Mouse (Mus musculus): ENCODE measurements around the gene AI413582. TPM values are rescaled to one million over a fixed set of nuclear protein-coding genes. Genes with fewer than 3 reads are reported as not detected.

AI413582 gene
- polyA plus RNA-seq, 1 experiment from 2014 or later = 21.9 TPM

GRCm38 (mm10) chr17:27549234-27549633, 16.3 kb downstream of the AI413582 start:
- Histone ChIP-seq H3K27me3 (peaks cover 3% of the 10 kb centered on the region; the same call in 1 of the 2 replicates), H3K36me3 (no peaks in the 10 kb centered on the region), H3K27ac (no peak overlapping the region), H3K9ac (peak overlapping the region; percentile 15; the same call in 1 of the 2 replicates), H3K4me3 (no peak overlapping the region), H3K4me2 (replicated peaks) (0 out of 2 replicates have a peak overlapping the region, but pooled peaks have one; percentile 2), H3K9me3 (replicated peaks) (no peaks in the 10 kb centered on the region), H3K4me1 (peaks cover 16% of the 10 kb centered on the region)
- ATAC-seq (ENCODE audit: low FRiP score) = peak; percentile 39; the same call in 1 of the 2 replicates
- WGBS = 40% methylated on average over 8 of the region's 8 CpGs

GRCm38 (mm10) chr17:27547253-27547868, 18.2 kb downstream of the AI413582 start:
- Histone ChIP-seq H3K4me1 (peaks cover 16% of the 10 kb centered on the region), H3K27me3 (no peaks in the 10 kb centered on the region), H3K4me3 (no peak overlapping the region), H3K27ac (no peak overlapping the region), H3K4me2 (replicated peaks) (no peak overlapping the region), H3K36me3 (no peaks in the 10 kb centered on the region), H3K9me3 (replicated peaks) (no peaks in the 10 kb centered on the region), H3K9ac (no peak overlapping the region)
- 70% methylated on average over 9 of the region's 9 CpGs for WGBS
- ATAC-seq (ENCODE audit: low FRiP score) = no peak

DNA sequence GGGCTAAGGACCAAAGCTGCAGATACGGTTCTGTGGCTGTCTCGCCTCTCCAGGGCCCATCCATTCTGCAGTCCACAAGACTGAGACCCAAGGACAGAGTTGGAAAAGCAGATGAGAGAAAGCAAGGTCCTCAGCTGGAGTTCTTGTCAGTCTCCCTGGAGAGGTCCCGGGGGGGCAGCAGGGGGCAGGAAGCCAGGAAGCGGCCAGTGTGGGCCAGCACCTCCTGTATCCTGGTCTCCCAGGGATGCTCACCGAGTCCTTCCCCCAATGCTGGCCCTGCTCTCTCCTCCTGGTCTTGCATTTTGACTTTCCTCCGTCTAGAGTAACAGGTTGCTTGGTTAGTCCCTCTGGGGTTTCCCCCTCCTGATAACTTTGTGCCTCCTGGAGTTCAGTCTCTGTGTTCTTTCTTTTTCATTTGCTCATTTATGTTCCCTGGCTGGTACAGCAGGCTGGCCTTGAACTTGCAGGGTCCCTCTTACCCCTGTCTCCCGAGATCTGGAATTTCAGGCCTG, 18.9 kb downstream of the AI413582 start:
- Histone ChIP-seq H3K4me1 (peaks cover 16% of the 10 kb centered on the region), H3K27ac (no peak overlapping the region), H3K27me3 (no peaks in the 10 kb centered on the region), H3K4me2 (replicated peaks) (no peak overlapping the region), H3K36me3 (no peaks in the 10 kb centered on the region), H3K4me3 (no peak overlapping the region), H3K9me3 (replicated peaks) (no peaks in the 10 kb centered on the region), H3K9ac (no peak overlapping the region)
- WGBS = 71% methylated on average over 7 of the region's 7 CpGs
- ATAC-seq (ENCODE audit: low FRiP score) = no peak

- Histone ChIP-seq H3K36me3 (no peaks in the 10 kb centered on the region), H3K9me3 (replicated peaks) (no peaks in the 10 kb centered on the region), H3K9ac (no peak overlapping the region), H3K4me2 (replicated peaks) (no peak overlapping the region), H3K27me3 (no peaks in the 10 kb centered on the region), H3K27ac (no peak overlapping the region), H3K4me3 (no peak overlapping the region), H3K4me1 (peaks cover 16% of the 10 kb centered on the region)
- ATAC-seq (ENCODE audit: low FRiP score) = no peak
- 45% methylated on average over 12 of the region's 12 CpGs for WGBS
These were observed 19.6 kb downstream of the AI413582 start for GRCm38 (mm10) chr17:27545991-27546390.

DNA sequence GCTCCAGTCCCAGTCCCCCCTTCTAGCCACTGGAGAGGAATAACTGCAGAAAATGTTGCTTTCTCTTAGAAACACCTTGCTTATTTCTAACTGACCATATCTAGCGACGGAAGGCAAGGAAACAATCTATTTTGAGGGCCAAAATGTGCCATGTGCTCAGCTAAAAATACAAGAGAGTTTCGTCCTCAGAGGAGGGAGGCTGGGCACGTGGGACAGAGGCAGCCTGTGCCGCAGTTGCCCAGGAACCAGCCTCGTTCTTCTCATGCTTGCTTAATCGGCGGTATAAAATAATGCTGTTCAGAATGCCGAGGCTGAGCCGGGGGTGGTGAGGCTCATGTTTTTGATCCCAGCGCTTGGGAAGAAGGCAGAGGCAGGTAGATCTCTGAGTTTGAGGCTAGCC, 21.0 kb downstream of the AI413582 start:
- no peaks in the 10 kb centered on the region for H3K36me3 ChIP-seq
- no peak overlapping the region for H3K27ac ChIP-seq
- no peak overlapping the region for H3K9ac ChIP-seq
- peaks cover 12% of the 10 kb centered on the region for H3K4me1 ChIP-seq
- H3K4me3 ChIP-seq = no peak overlapping the region
- no peak for ATAC-seq (ENCODE audit: low FRiP score)
- WGBS = 83% methylated on average over 11 of the region's 11 CpGs
- H3K27me3 ChIP-seq = no peaks in the 10 kb centered on the region
- no peak overlapping the region for H3K4me2 ChIP-seq (replicated peaks)
- no peaks in the 10 kb centered on the region for H3K9me3 ChIP-seq (replicated peaks)

- H3K27ac ChIP-seq = no peak overlapping the region
- ATAC-seq (ENCODE audit: low FRiP score) = no peak
- WGBS = 72% methylated on average over 3 of the region's 3 CpGs
These were observed 23.6 kb downstream of the AI413582 start for GRCm38 (mm10) chr17:27541984-27542383.

DNA sequence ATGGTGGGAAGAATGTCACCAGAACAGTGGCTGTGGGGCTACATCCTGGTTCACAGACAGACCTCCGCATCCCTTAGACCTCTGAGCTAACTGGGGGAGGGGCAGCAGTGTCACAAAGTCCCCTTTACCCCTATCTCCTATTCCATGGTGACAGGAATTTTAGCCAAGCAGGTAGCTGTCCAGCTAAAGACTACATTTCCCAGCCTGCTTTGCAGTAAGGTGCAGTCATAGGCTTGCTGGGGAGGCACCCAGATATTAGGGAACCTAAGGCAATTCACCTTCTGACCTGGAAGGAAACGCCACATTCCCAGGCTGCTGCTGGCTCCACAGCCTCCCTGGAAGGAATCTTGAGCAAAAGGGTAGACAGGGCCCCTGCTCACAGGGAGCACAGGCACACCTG, 24.3 kb downstream of the AI413582 start:
- Histone ChIP-seq H3K4me1 (no peaks in the 10 kb centered on the region), H3K36me3 (no peaks in the 10 kb centered on the region), H3K9ac (no peak overlapping the region), H3K9me3 (replicated peaks) (no peaks in the 10 kb centered on the region), H3K4me2 (replicated peaks) (no peak overlapping the region), H3K27ac (no peak overlapping the region), H3K4me3 (no peak overlapping the region), H3K27me3 (peaks cover 4% of the 10 kb centered on the region; the same call in 1 of the 2 replicates)
- no peak for ATAC-seq (ENCODE audit: low FRiP score)
- WGBS = 80% methylated on average over 2 of the region's 2 CpGs

More at GRCm38 (mm10) chr17:27541984-27542383, 23.6 kb downstream of the AI413582 start:
- H3K4me3 ChIP-seq = no peak overlapping the region
- H3K4me1 ChIP-seq = no peaks in the 10 kb centered on the region
- no peak overlapping the region for H3K4me2 ChIP-seq (replicated peaks)
- no peaks in the 10 kb centered on the region for H3K9me3 ChIP-seq (replicated peaks)
- no peaks in the 10 kb centered on the region for H3K27me3 ChIP-seq
- no peak overlapping the region for H3K9ac ChIP-seq
- H3K36me3 ChIP-seq = no peaks in the 10 kb centered on the region

DNA sequence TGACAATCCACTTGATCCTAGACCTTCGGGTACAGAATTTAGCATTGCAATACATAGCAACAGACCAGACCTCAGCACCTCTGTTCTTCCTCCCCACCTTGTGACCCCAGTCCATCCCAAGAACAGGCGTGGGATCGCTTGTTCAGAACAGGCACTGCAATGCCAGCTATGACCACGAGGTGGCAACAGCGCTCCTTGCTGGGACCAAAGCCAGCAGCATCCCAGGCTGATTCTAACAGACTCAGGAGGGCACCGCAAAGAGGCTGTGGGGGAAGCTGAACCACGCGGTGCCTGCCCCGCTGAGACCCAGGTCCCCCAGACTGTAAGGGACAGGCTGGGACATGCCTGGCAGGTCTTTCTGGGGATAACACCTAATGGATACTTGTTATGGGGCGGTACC, 30.8 kb downstream of the AI413582 start:
- 4% methylated on average over 10 of the region's 10 CpGs for WGBS
- H3K4me2 ChIP-seq (replicated peaks) = no peak overlapping the region; the same call in 1 of the 2 replicates

GRCm38 (mm10) chr17:27533354-27533753, 32.2 kb downstream of the AI413582 start:
- Histone ChIP-seq H3K27ac (no peak overlapping the region), H3K9me3 (replicated peaks) (no peaks in the 10 kb centered on the region; the same call in 1 of the 2 replicates), H3K4me1 (peaks cover 1% of the 10 kb centered on the region; the same call in 1 of the 2 replicates), H3K36me3 (no peaks in the 10 kb centered on the region), H3K4me3 (no peak overlapping the region), H3K27me3 (peaks cover 4% of the 10 kb centered on the region; the same call in 1 of the 2 replicates), H3K4me2 (replicated peaks) (no peak overlapping the region), H3K9ac (no peak overlapping the region)
- no peak for ATAC-seq (ENCODE audit: low FRiP score)
- WGBS = 85% methylated on average over 3 of the region's 3 CpGs

More for the DNA sequence above, 30.8 kb downstream of the AI413582 start:
- peak; percentile 78 for ATAC-seq (ENCODE audit: low FRiP score)
- Histone ChIP-seq H3K27me3 (peaks cover 4% of the 10 kb centered on the region; the same call in 1 of the 2 replicates), H3K9me3 (replicated peaks) (no peaks in the 10 kb centered on the region; the same call in 1 of the 2 replicates), H3K9ac (no peak overlapping the region), H3K27ac (no peak overlapping the region), H3K4me3 (no peak overlapping the region), H3K36me3 (no peaks in the 10 kb centered on the region), H3K4me1 (no peaks in the 10 kb centered on the region; the same call in 1 of the 2 replicates)

- Histone ChIP-seq H3K4me1 (peaks cover 3% of the 10 kb centered on the region; the same call in 1 of the 2 replicates), H3K27me3 (peaks cover 4% of the 10 kb centered on the region; the same call in 1 of the 2 replicates), H3K4me2 (replicated peaks) (no peak overlapping the region), H3K36me3 (no peaks in the 10 kb centered on the region), H3K9ac (no peak overlapping the region), H3K4me3 (no peak overlapping the region), H3K27ac (no peak overlapping the region), H3K9me3 (replicated peaks) (no peaks in the 10 kb centered on the region; the same call in 1 of the 2 replicates)
- no peak for ATAC-seq (ENCODE audit: low FRiP score)
- 95% methylated on average over 8 of the region's 8 CpGs for WGBS
These were observed 33.5 kb downstream of the AI413582 start for GRCm38 (mm10) chr17:27532095-27532494.

DNA sequence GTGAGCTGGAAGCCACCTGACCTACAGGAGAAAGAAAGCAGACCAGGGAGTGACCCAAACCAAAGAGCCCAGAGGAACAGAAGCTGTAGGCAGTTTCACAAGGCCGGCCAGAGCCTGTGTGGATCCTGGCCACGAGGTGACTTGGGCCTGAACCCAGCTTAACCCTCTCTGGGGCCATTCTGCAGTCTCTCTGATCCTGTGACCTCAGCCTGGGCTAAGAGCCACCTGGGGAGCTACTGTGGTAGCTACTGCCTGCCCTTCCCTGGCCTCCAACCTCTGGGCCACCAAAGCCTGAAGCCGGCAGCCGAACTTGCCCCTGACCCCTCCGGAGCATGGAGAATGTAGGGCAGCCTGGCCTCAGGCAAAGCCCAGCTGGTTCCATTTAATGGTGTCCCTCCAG, 36.8 kb downstream of the AI413582 start:
- no peak for ATAC-seq (ENCODE audit: low FRiP score)
- Histone ChIP-seq H3K4me2 (replicated peaks) (no peak overlapping the region), H3K27me3 (no peaks in the 10 kb centered on the region), H3K4me3 (no peak overlapping the region), H3K4me1 (peaks cover 3% of the 10 kb centered on the region; the same call in 1 of the 2 replicates), H3K27ac (no peak overlapping the region), H3K36me3 (no peaks in the 10 kb centered on the region), H3K9me3 (replicated peaks) (no peaks in the 10 kb centered on the region; the same call in 1 of the 2 replicates), H3K9ac (no peak overlapping the region)
- 54% methylated on average over 5 of the region's 5 CpGs for WGBS

DNA sequence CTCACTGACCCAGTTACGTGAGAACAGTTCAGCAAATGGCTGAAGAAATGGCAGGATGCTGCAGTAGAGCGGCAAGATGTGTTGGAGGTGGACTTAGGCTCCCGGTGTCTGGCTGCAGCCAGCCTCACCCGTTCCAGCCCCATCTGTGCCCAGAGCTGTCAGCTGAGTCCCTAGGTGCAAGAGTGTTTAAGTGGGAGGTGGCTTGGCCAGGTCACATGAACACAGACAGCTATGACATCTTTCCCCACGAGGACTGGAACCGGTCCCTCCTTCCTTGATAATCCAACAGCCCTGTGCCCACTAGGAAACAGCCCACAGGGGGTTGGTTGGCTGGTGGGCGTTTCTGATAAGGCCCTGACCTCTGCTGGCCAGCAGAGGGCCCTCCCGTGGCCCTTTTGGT, 37.5 kb downstream of the AI413582 start:
- Histone ChIP-seq H3K4me2 (replicated peaks) (no peak overlapping the region), H3K9me3 (replicated peaks) (no peaks in the 10 kb centered on the region), H3K4me3 (no peak overlapping the region), H3K9ac (no peak overlapping the region), H3K27me3 (no peaks in the 10 kb centered on the region), H3K4me1 (peaks cover 3% of the 10 kb centered on the region; the same call in 1 of the 2 replicates), H3K36me3 (no peaks in the 10 kb centered on the region), H3K27ac (no peak overlapping the region)
- no peak for ATAC-seq (ENCODE audit: low FRiP score)
- WGBS = 47% methylated on average over 8 of the region's 8 CpGs
